Mouse (Mus musculus): ENCODE measurements around the gene Fdxr. TPM values are rescaled to one million over a fixed set of nuclear protein-coding genes. Genes with fewer than 3 reads are reported as not detected.

Fdxr gene
- polyA plus RNA-seq, 1 experiment from 2014 or later, result 16.5 TPM

DNA sequence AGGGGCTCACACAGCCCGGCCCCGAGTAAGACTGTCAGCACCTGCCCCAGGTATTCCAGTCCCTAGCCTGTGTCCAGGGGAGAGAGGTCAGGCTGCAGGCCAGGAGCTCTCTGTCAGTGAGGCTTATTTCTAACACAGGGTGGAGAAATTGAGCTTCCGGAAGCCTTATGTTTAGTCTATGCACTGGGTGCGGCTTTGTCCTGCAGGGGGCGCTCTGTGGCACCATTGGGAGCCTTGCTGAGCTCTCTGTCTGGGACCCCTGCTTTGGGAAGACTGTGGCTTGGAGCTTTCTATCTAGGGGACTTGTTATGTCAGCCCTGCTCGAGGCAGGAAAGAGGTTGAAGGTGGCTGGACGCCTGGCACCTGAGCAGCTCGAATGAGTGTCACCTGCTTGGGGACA is 52.0 kb downstream of the Fdxr start:
- H3K9me3 ChIP-seq, result no peaks in the 10 kb centered on the region
- peaks cover 11% of the 10 kb centered on the region for H3K27me3 ChIP-seq (ENCODE audit: insufficient read depth, poor library complexity, severe bottlenecking)
- H3K4me1 ChIP-seq, result peaks cover 92% of the 10 kb centered on the region
- no peaks in the 10 kb centered on the region for H3K36me3 ChIP-seq
- H3K27ac ChIP-seq, result peak overlapping the region; percentile 82; the same call in 1 of the 2 replicates
- no peak overlapping the region for H3K4me3 ChIP-seq
- peak; percentile 83 for DNase-seq (ENCODE audit: low spot score)
- WGBS, result 33% methylated on average over 8 of the region's 8 CpGs

DNA sequence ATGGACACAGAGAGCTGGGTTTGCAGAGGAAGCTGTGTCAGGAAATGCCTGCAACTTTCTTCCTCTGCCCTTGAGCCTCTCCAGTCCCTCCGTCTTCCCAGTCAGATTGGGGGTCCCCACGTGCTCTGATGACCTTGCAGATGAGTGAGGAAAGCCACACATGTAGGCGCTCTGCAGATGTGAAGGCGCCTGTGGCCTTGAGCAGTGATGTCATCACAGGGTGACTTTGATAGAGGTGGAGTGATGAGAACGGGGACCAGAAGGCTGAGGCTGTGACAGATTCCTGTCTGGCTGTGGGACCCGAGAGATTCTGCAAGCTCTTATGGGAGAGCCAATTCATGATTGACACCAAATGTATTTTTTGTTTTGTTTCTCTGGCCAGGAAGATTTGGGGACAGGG is 53.0 kb downstream of the Fdxr start:
- Histone ChIP-seq H3K4me1 (peaks cover 92% of the 10 kb centered on the region), H3K27ac (peak overlapping the region; percentile 82)
- 21% methylated on average over 6 of the region's 6 CpGs for WGBS

DNA sequence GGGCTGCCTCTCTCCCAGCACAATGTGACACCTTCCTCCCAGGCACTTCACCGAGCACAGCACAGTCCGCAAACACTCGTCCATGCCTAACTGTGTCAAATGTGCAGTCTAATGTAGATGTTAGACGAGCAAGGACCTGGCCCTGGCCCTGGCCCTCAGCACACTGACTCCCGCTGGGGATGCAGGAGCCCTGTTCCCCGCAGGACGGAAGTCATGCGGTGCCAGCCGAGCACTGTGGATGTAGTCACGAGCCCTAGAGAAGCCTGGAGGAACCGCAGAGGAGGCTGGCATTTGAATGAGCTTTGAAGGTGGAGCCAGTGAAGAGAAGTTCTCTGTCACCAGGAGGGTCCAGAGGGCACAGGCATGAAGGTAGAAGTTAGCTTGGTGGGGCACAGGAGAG is 53.4 kb downstream of the Fdxr start:
- DNase-seq (ENCODE audit: low spot score), result no peak
- WGBS, result 50% methylated on average over 11 of the region's 11 CpGs
- peaks cover 92% of the 10 kb centered on the region for H3K4me1 ChIP-seq
- no peaks in the 10 kb centered on the region for H3K36me3 ChIP-seq
- H3K27ac ChIP-seq, result peak overlapping the region; percentile 82
- H3K27me3 ChIP-seq (ENCODE audit: insufficient read depth, poor library complexity, severe bottlenecking), result peaks cover 5% of the 10 kb centered on the region; the same call in 1 of the 2 replicates
- no peaks in the 10 kb centered on the region for H3K9me3 ChIP-seq
- H3K4me3 ChIP-seq, result peak overlapping the region; percentile 23; the same call in 1 of the 2 replicates

More for the DNA sequence above, 53.0 kb downstream of the Fdxr start:
- Histone ChIP-seq H3K36me3 (no peaks in the 10 kb centered on the region), H3K27me3 (ENCODE audit: insufficient read depth, poor library complexity, severe bottlenecking) (peaks cover 5% of the 10 kb centered on the region; the same call in 1 of the 2 replicates), H3K4me3 (peak overlapping the region; percentile 23; the same call in 1 of the 2 replicates), H3K9me3 (no peaks in the 10 kb centered on the region)
- no peak for DNase-seq (ENCODE audit: low spot score)

DNA sequence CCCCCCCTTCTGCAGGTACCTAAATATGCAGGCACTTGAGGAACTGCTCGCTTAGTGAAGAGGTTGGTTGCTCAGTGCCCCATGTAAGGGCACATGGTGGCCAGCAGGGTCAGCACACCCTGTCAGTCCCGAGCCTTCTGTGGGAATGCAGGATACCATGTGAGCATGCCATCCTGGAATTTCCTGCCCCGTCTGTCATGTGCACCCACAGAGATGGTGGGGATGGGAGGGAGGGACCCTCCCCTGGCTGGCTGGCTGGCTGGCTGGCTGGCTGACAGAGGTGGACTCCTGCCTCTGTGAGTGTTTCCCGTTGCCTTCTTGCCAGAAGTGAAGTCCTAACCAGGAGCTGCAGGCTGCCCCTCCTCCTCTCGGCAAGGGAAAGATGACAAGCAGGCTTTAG is 54.3 kb downstream of the Fdxr start:
- peak; percentile 81 for DNase-seq (ENCODE audit: low spot score)
- Histone ChIP-seq H3K4me1 (peaks cover 92% of the 10 kb centered on the region), H3K27ac (peak overlapping the region; percentile 82), H3K9me3 (no peaks in the 10 kb centered on the region), H3K36me3 (no peaks in the 10 kb centered on the region), H3K27me3 (ENCODE audit: insufficient read depth, poor library complexity, severe bottlenecking) (0 out of 2 replicates have a peak, but pooled peaks cover 5% of the 10 kb centered on the region), H3K4me3 (peak overlapping the region; percentile 24; the same call in 1 of the 2 replicates)
- 8% methylated on average over 5 of the region's 5 CpGs for WGBS

DNA sequence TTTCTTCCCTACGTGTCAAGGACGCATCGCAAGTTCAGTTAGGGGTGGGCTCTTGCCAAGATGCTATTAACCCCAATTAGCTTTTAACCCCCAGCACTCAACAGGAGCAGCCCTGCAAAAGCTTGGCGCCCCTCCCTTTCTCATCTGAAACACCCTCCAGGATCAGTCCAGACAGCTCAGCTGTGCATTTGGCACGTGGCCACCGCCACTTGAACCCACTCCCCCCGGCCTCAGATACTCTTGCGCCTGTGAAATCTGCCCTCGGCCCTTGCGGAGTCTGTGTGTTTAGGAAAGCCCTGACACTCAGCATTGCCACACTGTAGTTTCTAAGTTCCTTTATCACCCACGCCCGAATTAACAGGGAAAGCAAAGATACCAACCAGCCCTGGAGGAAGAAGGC is 54.8 kb downstream of the Fdxr start:
- no peak for DNase-seq (ENCODE audit: low spot score)
- Histone ChIP-seq H3K27ac (peak overlapping the region; percentile 82), H3K27me3 (ENCODE audit: insufficient read depth, poor library complexity, severe bottlenecking) (0 out of 2 replicates have a peak, but pooled peaks cover 6% of the 10 kb centered on the region), H3K4me1 (peaks cover 92% of the 10 kb centered on the region), H3K36me3 (no peaks in the 10 kb centered on the region), H3K4me3 (peak overlapping the region; percentile 24; the same call in 1 of the 2 replicates), H3K9me3 (no peaks in the 10 kb centered on the region)
- 17% methylated on average over 12 of the region's 12 CpGs for WGBS

DNA sequence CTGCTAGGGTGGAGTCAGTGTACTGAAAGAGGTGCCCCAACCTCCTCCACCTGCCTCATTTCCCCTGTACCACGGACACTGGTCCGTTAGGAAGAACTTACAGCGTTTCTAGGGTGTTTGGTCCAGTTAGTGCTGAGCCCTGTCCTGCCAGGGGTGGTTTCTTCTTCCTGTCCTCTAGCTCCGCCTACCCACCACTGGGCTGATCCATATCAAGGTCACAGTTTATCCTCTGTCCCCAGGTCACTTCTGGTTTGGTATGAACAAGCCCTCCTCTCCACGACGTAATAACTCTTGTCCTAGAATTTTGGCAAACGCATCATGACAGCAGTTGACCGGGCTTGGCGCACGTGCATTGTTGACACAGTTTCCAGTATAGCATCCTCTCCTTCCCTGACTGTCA is 57.2 kb downstream of the Fdxr start:
- H3K9me3 ChIP-seq, result no peaks in the 10 kb centered on the region
- H3K27ac ChIP-seq, result peak overlapping the region; percentile 19; the same call in 1 of the 2 replicates
- no peaks in the 10 kb centered on the region for H3K36me3 ChIP-seq
- WGBS, result 88% methylated on average over 10 of the region's 10 CpGs
- DNase-seq (ENCODE audit: low spot score), result no peak
- no peak overlapping the region for H3K4me3 ChIP-seq
- peaks cover 82% of the 10 kb centered on the region for H3K4me1 ChIP-seq
- H3K27me3 ChIP-seq (ENCODE audit: insufficient read depth, poor library complexity, severe bottlenecking), result 0 out of 2 replicates have a peak, but pooled peaks cover 8% of the 10 kb centered on the region

DNA sequence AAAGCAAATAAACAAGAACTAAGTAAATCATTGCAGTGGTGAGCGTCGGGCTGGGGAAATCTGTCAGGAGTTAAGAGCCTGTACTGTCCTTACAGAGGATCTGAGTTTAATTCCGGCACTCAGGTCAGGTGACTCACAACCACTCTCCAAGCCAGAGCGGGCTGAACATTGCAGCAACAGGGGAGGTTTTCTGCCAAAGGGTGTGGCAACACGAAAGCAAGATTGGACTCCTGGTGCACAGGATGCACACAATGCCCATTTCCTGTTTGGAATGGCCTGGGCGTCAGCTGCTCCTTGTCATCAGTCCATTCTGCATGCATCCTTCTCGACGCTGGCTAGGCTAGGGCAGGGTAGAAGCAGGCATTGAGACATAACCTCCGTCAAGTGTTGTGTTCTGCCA is 57.6 kb downstream of the Fdxr start:
- Histone ChIP-seq H3K4me1 (peaks cover 82% of the 10 kb centered on the region), H3K9me3 (no peaks in the 10 kb centered on the region), H3K36me3 (no peaks in the 10 kb centered on the region), H3K4me3 (no peak overlapping the region), H3K27me3 (ENCODE audit: insufficient read depth, poor library complexity, severe bottlenecking) (0 out of 2 replicates have a peak, but pooled peaks cover 8% of the 10 kb centered on the region), H3K27ac (peak overlapping the region; percentile 19; the same call in 1 of the 2 replicates)
- no peak for DNase-seq (ENCODE audit: low spot score)
- WGBS, result 43% methylated on average over 9 of the region's 9 CpGs

Small RNA genes lying within 50 kb of the gene (microRNA-seq; reads per million reads assigned to microRNA genes)
- not detected for gene Gm25837

Other genes with a start within 250 kb of the Fdxr start
- not detected in 2 replicates for gene Cd300ld5, start 239.3 kb downstream of the Fdxr start, polyA plus RNA-seq (2016; fragmentation: Nextera tagmentation; extraction: Ambion mirVana)
- not detected in 2 replicates for gene Cd300ld3, start 228.6 kb downstream of the Fdxr start, polyA plus RNA-seq (2016; fragmentation: Nextera tagmentation; extraction: Ambion mirVana)
- 0.09 and 0.26 TPM in 2 replicates for gene Cd300e, start 214.9 kb downstream of the Fdxr start, polyA plus RNA-seq (2016; fragmentation: Nextera tagmentation; extraction: Ambion mirVana)
- gene Rab37, start 185.6 kb downstream of the Fdxr start, polyA plus RNA-seq (2016; fragmentation: Nextera tagmentation; extraction: Ambion mirVana), result 2.2 and 2.6 TPM in 2 replicates
- 0.08 and 0.27 TPM in 2 replicates for gene Cd300lf, start 143.1 kb downstream of the Fdxr start, polyA plus RNA-seq (2016; fragmentation: Nextera tagmentation; extraction: Ambion mirVana)
- 29.5 and 74.6 TPM in 2 replicates for gene Slc9a3r1, start 113.7 kb downstream of the Fdxr start, polyA plus RNA-seq (2016; fragmentation: Nextera tagmentation; extraction: Ambion mirVana)
- 9.6 TPM in 2 replicates for gene Tmem104, start 89.6 kb downstream of the Fdxr start, polyA plus RNA-seq (2016; fragmentation: Nextera tagmentation; extraction: Ambion mirVana)
- gene Nat9, start 89.2 kb downstream of the Fdxr start, polyA plus RNA-seq (2016; fragmentation: Nextera tagmentation; extraction: Ambion mirVana), result 15.8 and 17.0 TPM in 2 replicates
- 0.23 and 0.65 TPM in 2 replicates for gene Grin2c, start 9.8 kb downstream of the Fdxr start, polyA plus RNA-seq (2016; fragmentation: Nextera tagmentation; extraction: Ambion mirVana)
- gene Fads6, start 20.6 kb upstream of the Fdxr start, polyA plus RNA-seq (2016; fragmentation: Nextera tagmentation; extraction: Ambion mirVana), result 0.64 and 1.3 TPM in 2 replicates
- gene Otop2, start 30.1 kb upstream of the Fdxr start, polyA plus RNA-seq (2016; fragmentation: Nextera tagmentation; extraction: Ambion mirVana), result not detected in 2 replicates
- 0.26 and 0.34 TPM in 2 replicates for gene Ush1g, start 45.0 kb upstream of the Fdxr start, polyA plus RNA-seq (2016; fragmentation: Nextera tagmentation; extraction: Ambion mirVana)
- gene Otop3, start 57.7 kb upstream of the Fdxr start, polyA plus RNA-seq (2016; fragmentation: Nextera tagmentation; extraction: Ambion mirVana), result 0.05 TPM in 1 of 2 replicates, not detected in the other
- gene Hid1, start 90.7 kb upstream of the Fdxr start, polyA plus RNA-seq (2016; fragmentation: Nextera tagmentation; extraction: Ambion mirVana), result 5.5 and 8.6 TPM in 2 replicates
- 8.2 and 11.3 TPM in 2 replicates for gene Cdr2l, start 104.9 kb upstream of the Fdxr start, polyA plus RNA-seq (2016; fragmentation: Nextera tagmentation; extraction: Ambion mirVana)
- 184 and 202 TPM in 2 replicates for gene Mrpl58, start 126.7 kb upstream of the Fdxr start, polyA plus RNA-seq (2016; fragmentation: Nextera tagmentation; extraction: Ambion mirVana)
- 1,131 and 1,417 TPM in 2 replicates for gene Atp5h, start 142.9 kb upstream of the Fdxr start, polyA plus RNA-seq (2016; fragmentation: Nextera tagmentation; extraction: Ambion mirVana)
- 12.3 and 13.3 TPM in 2 replicates for gene Kctd2, start 143.1 kb upstream of the Fdxr start, polyA plus RNA-seq (2016; fragmentation: Nextera tagmentation; extraction: Ambion mirVana)
- 0.19 and 0.23 TPM in 2 replicates for gene Trim80, start 163.5 kb upstream of the Fdxr start, polyA plus RNA-seq (2016; fragmentation: Nextera tagmentation; extraction: Ambion mirVana)
- gene Slc16a5, start 185.4 kb upstream of the Fdxr start, polyA plus RNA-seq (2016; fragmentation: Nextera tagmentation; extraction: Ambion mirVana), result 0.33 and 0.36 TPM in 2 replicates
- gene Armc7, start 198.6 kb upstream of the Fdxr start, polyA plus RNA-seq (2016; fragmentation: Nextera tagmentation; extraction: Ambion mirVana), result 5.4 and 7.6 TPM in 2 replicates
- gene Nt5c, start 214.8 kb upstream of the Fdxr start, polyA plus RNA-seq (2016; fragmentation: Nextera tagmentation; extraction: Ambion mirVana), result 79.3 and 95.0 TPM in 2 replicates
- 451 and 471 TPM in 2 replicates for gene Jpt1, start 237.3 kb upstream of the Fdxr start, polyA plus RNA-seq (2016; fragmentation: Nextera tagmentation; extraction: Ambion mirVana)

All from heart, embryonic 10.5 days (tissue).